Mouse (Mus musculus) right cerebral cortex, postnatal 36 days (tissue): ENCODE results near the gene Glce.
A peak's percentile ranks its signal among the peaks of the same experiment; 100 is the strongest.

Source experiments
- DNase-seq, 2 experiments: peaks; one replicate each; pipeline ENCODE4 v3.0.0; 2022; ENCODE audit warnings: low spot score in 2 of 2, mixed read lengths in 1 of 2

Gene Glce

DNA sequence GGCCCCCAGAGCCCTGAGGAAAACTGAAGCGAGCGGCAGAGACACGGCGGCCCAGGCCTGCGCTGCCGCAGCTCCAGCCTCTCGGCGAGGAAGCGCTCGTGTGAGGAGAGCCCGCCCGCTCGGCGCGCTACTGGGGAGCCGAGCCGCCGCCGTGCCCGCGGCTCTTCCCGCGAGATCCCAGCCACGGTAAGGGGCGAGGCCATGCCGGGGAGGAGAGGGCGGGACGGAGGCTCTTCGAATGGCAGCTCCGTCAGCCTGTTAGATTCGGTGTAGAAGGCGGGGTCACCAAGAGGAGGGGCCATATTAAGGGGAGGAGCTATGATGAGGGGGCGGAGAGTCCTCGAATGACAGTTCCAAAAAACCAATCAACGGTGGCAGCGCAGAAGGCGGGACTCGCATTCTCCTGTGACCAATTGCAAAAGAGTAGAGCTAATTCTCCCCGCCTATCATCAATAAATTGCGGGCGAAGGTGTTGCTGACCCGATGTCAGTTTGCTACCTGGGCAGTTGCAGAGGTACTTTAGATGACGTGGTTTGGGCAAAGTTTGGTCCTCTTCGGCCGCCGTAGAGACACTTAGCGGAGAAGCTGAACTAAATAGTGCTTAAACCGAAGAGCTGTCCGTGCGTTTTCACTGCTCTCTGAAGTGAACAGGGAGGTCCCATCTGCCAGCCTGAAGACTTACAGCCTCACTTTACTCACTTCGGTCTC is at the start of gene Glce:
Glce (minus strand) TSS at position 148 of the 708 bp plus-strand sequence.
- peak; percentile 95 to 97 for DNase-seq

- DNase-seq = no peak
Observed at GRCm38 (mm10) chr9:62172239-62172638, 49.8 kb upstream of the Glce start.

DNA sequence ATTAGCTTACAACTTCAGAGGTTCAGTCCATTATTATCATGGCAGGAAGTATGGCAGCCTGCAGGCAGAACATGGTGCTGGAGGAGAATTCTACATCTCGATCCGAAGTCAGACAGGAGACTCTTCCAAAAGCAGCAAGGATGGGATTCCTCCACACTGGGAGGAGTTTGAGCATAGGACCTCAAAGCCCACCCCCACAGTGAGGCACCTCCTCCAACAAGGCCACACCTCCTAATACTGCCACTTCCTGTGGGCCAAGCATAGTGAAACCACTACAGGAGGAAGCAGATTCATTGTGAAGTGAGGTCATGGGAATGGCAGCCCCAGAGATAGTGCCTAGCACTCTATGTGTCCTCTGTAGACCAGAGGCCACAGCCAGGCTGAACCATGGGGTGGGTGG is 48.5 kb upstream of the Glce start:
- DNase-seq = no peak

- DNase-seq = no peak
Observed at GRCm38 (mm10) chr9:62166621-62167020, 44.2 kb upstream of the Glce start.

DNA sequence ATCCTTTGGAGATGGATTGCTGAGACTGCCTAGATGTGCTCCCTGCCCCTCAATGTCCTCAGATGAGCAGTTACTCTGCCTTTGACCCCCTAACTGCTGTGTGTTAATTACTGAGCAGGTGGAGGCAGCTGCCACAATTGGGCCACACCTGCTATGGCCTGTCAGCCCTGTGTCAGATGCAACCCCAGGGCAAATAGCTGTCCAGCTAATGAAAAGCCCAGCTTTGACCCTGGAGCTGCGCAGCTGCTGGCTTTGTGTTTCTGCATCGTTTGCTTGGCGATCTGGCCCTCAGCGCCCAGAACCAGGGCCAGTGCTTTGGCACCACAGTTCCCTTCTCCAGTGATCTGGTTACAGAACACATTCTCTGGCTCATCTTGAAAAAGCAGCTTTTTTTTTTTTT is 43.7 kb upstream of the Glce start:
- no peak for DNase-seq

DNA sequence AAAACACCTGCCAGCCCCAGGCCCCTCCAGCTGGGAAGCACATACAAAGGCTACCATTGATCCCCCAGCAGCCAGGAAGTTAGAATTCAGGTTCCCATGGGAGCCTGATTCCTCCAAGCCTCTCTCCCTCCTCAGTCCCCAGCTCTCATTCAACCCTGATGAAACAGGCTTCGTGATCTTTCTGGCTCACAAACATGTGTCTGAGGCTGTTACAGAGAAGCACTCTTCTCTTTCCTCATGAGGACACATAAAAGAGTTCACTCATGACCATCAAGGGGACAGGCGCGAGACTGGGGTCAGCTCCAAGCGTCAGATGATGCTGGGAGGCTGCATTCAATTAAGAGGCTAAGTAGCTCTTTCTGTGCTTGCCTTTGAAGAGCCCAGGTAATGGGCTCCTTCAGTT is 40.4 kb upstream of the Glce start:
- no peak for DNase-seq

DNA sequence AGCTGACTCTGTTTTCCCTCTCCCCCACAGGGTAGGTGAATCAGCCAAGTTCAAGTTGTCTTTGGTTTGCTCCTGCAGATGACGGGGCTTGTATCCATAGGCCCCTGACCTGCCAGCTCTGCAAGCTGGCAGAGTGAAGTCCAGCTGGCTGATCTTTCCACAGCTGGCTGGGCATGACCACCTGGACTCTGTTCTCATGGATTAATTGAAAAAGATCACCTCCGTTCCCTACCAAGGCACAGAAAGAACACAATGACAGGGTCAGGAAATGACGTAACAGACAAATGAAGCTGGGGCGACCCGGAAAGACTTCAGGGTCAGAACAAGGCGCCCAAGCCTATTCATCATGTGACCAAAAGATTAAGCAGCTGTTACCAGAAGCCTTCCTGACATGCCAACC is 38.3 kb upstream of the Glce start:
- DNase-seq = no peak

DNA sequence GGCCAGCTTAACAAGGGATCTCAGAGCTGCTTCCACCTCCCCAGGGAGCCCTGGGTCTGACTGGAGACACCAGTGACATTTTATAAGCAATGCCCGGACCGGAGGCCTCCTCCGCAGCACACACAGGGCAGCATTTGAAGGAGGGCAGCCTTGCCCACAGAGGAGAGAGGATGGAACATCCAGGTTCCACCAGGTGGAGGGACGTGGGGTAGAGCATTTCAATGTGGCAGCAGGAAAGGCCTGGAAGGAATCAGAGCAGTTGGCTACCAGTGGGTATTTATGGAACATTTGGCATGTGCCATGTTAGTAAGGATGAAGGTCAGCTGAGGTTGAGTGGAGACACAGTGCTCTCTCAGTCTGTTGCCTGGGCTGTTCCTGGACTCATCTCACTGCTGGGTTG is 36.3 kb upstream of the Glce start:
- DNase-seq = no peak

DNA sequence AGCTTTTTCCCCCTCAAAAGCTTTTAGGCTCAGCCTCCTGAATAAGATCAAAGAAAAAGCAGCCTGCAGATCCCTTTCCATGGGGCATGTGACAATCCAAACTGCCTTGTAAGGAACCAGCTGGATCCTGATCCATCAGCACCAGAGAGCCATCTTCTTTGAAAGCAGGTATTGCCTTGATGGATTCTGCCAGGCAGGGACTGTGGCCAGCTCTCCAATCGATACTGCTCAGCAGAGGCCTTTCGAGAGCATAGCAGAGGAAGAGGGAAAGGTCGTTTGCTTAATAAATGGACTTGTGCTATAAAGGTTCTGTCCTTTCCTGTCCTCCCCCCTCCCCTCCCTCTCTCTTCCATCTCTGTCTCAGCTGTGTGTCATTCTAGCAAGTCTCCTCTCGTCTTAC is 33.4 kb upstream of the Glce start:
- no peak for DNase-seq

DNA sequence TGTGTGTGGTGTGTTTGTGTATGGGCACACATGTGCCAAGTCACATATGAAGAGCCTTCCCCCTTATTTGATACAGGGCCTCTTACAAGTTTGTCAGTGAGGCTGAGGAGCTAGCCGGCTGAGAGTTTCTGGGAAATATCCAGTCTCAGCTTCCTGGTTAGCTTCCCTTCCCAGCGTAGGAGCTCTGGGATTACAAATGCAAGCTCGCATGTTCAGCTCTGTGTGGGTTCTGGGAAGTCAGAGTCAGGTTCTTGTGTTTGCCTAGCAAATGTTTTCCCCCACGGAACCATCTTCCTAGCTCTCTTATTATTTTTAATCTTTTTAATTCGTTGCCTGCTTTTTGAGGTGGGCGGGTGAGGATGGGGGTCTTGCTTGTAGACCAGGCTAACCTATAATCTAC is 32.9 kb upstream of the Glce start:
- DNase-seq = no peak

- no peak for DNase-seq
Observed at GRCm38 (mm10) chr9:62154956-62155355, 32.5 kb upstream of the Glce start.

DNA sequence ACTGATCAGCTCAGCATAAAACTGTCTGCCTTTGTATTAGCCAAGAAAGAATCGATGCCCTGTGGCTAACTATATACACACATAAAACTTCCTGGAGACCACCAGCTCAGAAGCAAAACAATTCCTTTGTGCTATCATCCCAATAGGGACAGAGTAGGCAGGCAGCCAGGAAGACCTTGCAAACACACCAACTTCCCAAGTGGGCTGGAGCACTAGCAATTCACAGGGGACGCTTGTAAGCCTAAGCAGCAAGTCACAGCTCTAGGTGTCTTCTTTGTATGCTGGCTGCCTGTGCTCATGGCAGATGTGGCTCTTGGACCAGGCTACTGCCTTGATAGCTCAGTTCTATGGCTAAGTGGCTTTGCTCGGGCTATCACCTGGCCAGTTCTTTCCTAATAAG is 32.1 kb upstream of the Glce start:
- no peak for DNase-seq

- no peak for DNase-seq
Observed at GRCm38 (mm10) chr9:62153263-62153662, 30.8 kb upstream of the Glce start.

DNA sequence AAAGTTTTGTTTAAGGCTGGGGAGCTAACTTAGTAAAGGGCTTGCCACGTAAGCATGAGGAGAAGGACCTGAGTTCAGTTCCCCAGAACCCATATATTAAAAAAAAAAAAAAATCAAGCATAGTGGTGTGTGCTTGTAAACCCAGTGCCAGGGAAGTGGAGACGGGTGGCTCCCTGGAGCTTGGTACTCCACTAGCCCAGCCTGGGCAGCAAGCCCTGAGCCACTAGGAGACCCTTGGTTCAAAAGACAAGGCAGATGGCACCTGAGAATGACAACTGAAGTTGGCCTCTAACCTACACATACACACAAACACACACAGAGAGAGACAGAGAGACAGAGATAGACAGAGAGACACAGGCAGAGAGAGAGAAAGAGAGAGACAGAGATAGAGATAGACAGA is 30.1 kb upstream of the Glce start:
- DNase-seq = no peak

GRCm38 (mm10) chr9:62145198-62145597 is 22.7 kb upstream of the Glce start:
- no peak for DNase-seq

GRCm38 (mm10) chr9:62143428-62143827 is 21.0 kb upstream of the Glce start:
- no peak for DNase-seq

- DNase-seq = no peak
Observed at GRCm38 (mm10) chr9:62139027-62139426, 16.6 kb upstream of the Glce start.

DNA sequence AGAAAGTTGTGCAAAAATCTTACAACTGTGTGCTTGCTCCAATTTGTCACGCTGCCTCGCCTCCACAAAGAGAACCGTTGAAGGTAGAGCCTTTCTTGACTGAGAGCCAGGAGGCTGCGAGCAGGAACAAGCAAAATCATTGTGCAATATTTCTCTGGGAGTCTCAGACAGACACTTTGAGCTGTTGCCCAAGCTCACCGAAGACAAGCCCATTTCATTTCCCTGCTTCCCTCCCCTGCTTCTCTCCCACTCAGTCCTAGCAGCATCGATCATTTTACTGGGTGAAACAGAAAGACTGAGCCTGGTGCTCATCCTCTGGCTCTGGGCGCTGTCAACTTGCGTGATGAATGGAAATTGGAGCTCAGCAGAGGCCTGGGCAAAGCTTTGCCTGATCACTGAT is 14.8 kb upstream of the Glce start:
- DNase-seq = peak; percentile 68 to 74

- no peak for DNase-seq
Observed at GRCm38 (mm10) chr9:62132005-62132782, 9.7 kb upstream of the Glce start.

GRCm38 (mm10) chr9:62130746-62131145 is 8.3 kb upstream of the Glce start:
- DNase-seq = no peak

- DNase-seq = no peak
Observed at GRCm38 (mm10) chr9:62128056-62128455, 5.6 kb upstream of the Glce start.

- no peak for DNase-seq
Observed at GRCm38 (mm10) chr9:62125986-62126575, 3.6 kb upstream of the Glce start.

GRCm38 (mm10) chr9:62124266-62124665 is 1.8 kb upstream of the Glce start:
- DNase-seq = no peak
